Mouse (Mus musculus) neural tube, embryonic 11.5 days (tissue): ENCODE measurements around the gene Ptbp3. TPM values are rescaled to one million over a fixed set of nuclear protein-coding genes. Genes with fewer than 3 reads are reported as not detected.

Experiments
- ATAC-seq: fragments of 200-750 bp; cut with Nextera tagmentation; 2 replicates; pipeline ENCODE4 v1.8.0; 2017; ENCODE audit warnings: moderate number of reproducible peaks, mild to moderate bottlenecking, moderate TSS enrichment, moderate library complexity; ENCODE audit not compliant: insufficient read depth, low FRiP score, low TSS enrichment
- DNase-seq: peaks from one replicate; pipeline ENCODE4 v3.0.0-alpha.2; 2015; ENCODE audit warnings: low spot score
- H3K27ac ChIP-seq: fragments of 300-500 bp; sonication (generic); 2 replicates; pipeline ENCODE4 v1.5.1; 2014; ENCODE audit warnings: low read depth, mild to moderate bottlenecking, low read length
- H3K27me3 ChIP-seq: fragments of 300-500 bp; sonication (generic); 2 replicates; pipeline ENCODE4 v1.6.1; 2014; ENCODE audit warnings: mild to moderate bottlenecking, low read length, mixed read lengths; ENCODE audit not compliant: control insufficient read depth, insufficient read depth
- H3K36me3 ChIP-seq: fragments of 300-500 bp; sonication (generic); 2 replicates; pipeline ENCODE4 v1.6.1; 2014; ENCODE audit warnings: mild to moderate bottlenecking, low read length, moderate library complexity, mixed read lengths; ENCODE audit not compliant: control insufficient read depth, insufficient read depth
- H3K4me1 ChIP-seq: fragments of 300-500 bp; sonication (generic); 2 replicates; pipeline ENCODE4 v1.6.1; 2014; ENCODE audit warnings: low read length, mixed read lengths; ENCODE audit not compliant: control insufficient read depth, insufficient read depth
- H3K4me2 ChIP-seq: fragments of 300-500 bp; sonication (generic); 2 replicates; pipeline ENCODE4 v1.6.1; 2014; ENCODE audit warnings: low read depth, mild to moderate bottlenecking, moderate library complexity
- H3K4me3 ChIP-seq: fragments of 300-500 bp; sonication (generic); 2 replicates; pipeline ENCODE4 v1.5.1; 2014; ENCODE audit warnings: low read depth, low read length
- H3K9ac ChIP-seq: fragments of 300-500 bp; sonication (generic); 2 replicates; pipeline ENCODE4 v1.6.1; 2014; ENCODE audit warnings: mild to moderate bottlenecking, low read length
- H3K9me3 ChIP-seq: fragments of 300-500 bp; sonication (generic); 2 replicates; pipeline ENCODE4 v1.6.1; 2016; ENCODE audit warnings: low read length; ENCODE audit not compliant: control insufficient read depth
- WGBS: fragments of 180-500 bp; shearing (Covaris S2); extraction: QIAGEN DNeasy Blood & Tissue Kit; methylation state at CpG from one replicate; pipeline ENCODE4 v1.1.7; 2014; 5-methylcytosine and 5-hydroxymethylcytosine counted together
- polyA plus RNA-seq: library from polyadenylated mRNA; unstranded; fragments of >200 nt; fragmentation: Nextera tagmentation; extraction: Ambion mirVana; gene quantifications from 2 replicates; pipeline ENCODE4 v1.2.1, GENCODE M21; 2014

Gene Ptbp3
- polyA plus RNA-seq, result 50.2 and 51.5 TPM in 2 replicates

DNA sequence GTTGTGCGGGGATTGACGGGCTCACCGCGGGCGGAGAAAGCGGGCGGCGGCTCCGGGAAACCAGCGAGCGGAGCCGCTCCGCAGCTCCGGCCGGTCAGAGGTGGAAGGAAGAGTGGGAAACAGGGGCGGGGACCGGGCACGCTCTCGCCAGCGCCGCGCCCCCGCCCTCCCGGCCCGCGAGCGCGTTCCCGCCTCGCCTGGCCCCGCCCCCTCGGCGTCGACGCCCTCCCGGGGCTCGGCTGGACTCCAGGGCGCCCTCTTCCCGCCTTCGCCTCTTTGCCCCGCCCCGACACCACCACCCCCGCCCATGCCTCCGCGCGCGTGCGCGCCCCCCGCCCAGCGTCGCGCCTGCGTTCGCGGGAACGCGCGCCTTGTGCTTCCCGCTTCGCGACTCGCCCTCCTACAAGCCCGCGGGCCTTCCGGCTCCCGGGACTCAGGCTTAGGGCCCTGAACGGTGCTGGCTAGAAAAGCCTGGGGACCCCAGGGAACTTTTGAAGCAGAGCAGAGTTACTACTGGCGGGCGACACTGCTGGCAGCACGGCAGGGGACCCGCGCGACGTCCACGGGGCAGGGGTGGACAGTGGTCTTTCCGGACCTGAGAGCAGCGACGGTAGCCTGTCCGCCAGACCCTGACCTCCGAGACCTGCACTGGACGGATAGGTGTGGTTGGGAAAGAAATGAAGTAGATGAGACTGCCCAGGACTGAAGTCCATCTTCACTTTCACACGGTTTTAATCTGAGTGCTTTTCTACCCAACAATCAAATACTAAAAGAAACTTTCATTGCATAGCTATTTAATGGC lies at the start of gene Ptbp3:
Gene Ptbp3, minus strand, starts transcription at position 190 of the 802 bp plus-strand sequence.
- DNase-seq, result peak; percentile 96
- Histone ChIP-seq H3K27ac (peak within 1 kb of the TSS; percentile 86), H3K9ac (peak within 1 kb of the TSS; percentile 85), H3K4me1 (0 out of 2 replicates have a peak, but pooled peaks cover 3% of the 10 kb centered on the region), H3K36me3 (no peaks in the 10 kb centered on the region), H3K4me2 (peak within 1 kb of the TSS; percentile 75), H3K9me3 (no peaks in the 10 kb centered on the region), H3K27me3 (no peaks in the 10 kb centered on the region), H3K4me3 (peak within 1 kb of the TSS; percentile 86)
- peak; percentile 90 for ATAC-seq
- under 1% methylated on average over 60 of the region's 83 CpGs for WGBS

DNA sequence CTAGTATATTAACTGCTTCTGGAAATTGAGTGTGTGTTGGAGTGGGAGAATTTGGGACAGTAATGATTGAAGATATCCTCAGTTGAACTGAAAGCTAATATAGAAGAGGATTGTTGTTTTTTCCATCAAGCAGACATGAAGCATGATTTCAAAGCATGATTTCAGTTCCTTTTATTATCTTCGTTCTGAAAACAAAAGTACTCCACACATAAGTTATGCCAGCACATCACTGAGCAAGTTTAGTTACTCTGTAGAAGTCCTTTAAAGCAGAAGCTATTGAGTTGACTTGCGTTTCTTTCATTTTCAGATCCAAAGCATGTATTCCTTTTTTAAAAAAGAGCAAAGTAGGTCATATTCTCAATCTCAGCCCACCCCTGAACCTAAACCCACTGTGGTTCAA lies 47.4 kb upstream of the Ptbp3 start:
- H3K9ac ChIP-seq, result no peak overlapping the region
- DNase-seq, result no peak
- H3K27me3 ChIP-seq, result no peaks in the 10 kb centered on the region
- no peak overlapping the region for H3K4me3 ChIP-seq
- no peak overlapping the region for H3K27ac ChIP-seq
- no peaks in the 10 kb centered on the region for H3K36me3 ChIP-seq
- WGBS, result 91% methylated on average over 2 of the region's 2 CpGs
- no peak for ATAC-seq
- H3K4me1 ChIP-seq, result no peaks in the 10 kb centered on the region
- H3K9me3 ChIP-seq, result no peaks in the 10 kb centered on the region
- no peak overlapping the region for H3K4me2 ChIP-seq

GRCm38 (mm10) chr4:59594614-59595013 lies 45.5 kb upstream of the Ptbp3 start:
- no peak overlapping the region for H3K4me2 ChIP-seq
- no peak for ATAC-seq
- DNase-seq, result no peak
- H3K4me3 ChIP-seq, result no peak overlapping the region
- no peaks in the 10 kb centered on the region for H3K4me1 ChIP-seq
- WGBS, result 72% methylated on average over 2 of the region's 2 CpGs
- no peak overlapping the region for H3K27ac ChIP-seq
- H3K9ac ChIP-seq, result no peak overlapping the region
- H3K27me3 ChIP-seq, result no peaks in the 10 kb centered on the region
- no peaks in the 10 kb centered on the region for H3K36me3 ChIP-seq
- no peaks in the 10 kb centered on the region for H3K9me3 ChIP-seq

DNA sequence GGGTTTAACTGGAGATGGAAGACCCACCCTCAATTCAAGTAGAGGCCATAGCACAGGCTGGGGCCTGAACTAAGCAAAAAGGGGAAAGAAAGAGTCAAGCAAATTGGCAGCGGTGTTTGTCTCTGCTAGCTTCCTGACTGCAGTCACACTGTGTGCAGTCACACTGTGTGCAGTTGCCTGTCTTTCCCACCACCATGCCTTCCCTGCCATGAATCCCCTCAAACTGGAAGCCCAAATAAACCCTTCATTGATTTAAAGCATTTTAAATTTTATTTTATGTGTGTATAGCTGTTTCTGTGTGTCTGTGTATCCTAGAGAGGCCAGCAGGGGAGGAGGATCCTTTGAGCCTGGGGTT lies 38.7 kb upstream of the Ptbp3 start:
- Histone ChIP-seq H3K9ac (no peak overlapping the region), H3K36me3 (no peaks in the 10 kb centered on the region), H3K27me3 (no peaks in the 10 kb centered on the region), H3K4me1 (no peaks in the 10 kb centered on the region), H3K9me3 (no peaks in the 10 kb centered on the region), H3K4me2 (no peak overlapping the region), H3K27ac (no peak overlapping the region), H3K4me3 (no peak overlapping the region)
- ATAC-seq (no peak), DNase-seq (no peak)
- WGBS, result 88% methylated on average over 1 of the region's 1 CpGs

DNA sequence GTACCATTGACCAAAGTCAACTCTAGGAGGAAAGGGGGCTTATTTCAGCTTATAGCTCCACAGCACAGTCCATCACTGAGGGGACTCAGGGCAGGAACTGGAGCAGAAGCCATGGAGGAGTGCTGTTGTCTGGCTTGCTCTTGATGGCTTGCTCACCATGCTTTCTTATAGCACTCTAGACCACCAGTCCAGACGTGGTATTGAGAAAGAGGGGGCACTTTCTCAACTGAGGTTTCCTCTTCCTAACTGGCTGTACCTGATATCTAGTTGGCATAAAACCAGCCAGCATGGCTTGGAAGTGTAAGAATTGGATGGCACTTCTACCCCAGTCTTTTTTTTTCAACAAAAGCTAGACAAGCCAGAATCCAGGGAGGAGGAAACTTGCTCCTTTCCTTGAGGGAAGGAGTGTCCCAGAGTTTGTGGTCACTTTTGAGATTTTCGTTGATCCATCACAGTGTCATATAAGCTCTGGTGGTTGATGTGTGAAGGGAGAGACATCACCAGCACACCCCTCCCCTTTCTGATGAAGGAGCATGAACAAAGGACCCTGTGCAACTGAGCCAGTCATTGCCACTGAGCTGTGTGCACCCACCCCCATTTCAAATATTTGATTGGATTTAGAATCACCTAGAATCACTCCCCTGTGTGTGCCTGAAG lies 38.2 kb upstream of the Ptbp3 start:
- Histone ChIP-seq H3K27ac (no peak overlapping the region), H3K9me3 (no peaks in the 10 kb centered on the region), H3K36me3 (no peaks in the 10 kb centered on the region), H3K4me2 (no peak overlapping the region), H3K4me3 (no peak overlapping the region), H3K27me3 (no peaks in the 10 kb centered on the region), H3K9ac (no peak overlapping the region), H3K4me1 (no peaks in the 10 kb centered on the region)
- ATAC-seq (no peak), DNase-seq (no peak)
- WGBS, result 78% methylated on average over 2 of the region's 2 CpGs

DNA sequence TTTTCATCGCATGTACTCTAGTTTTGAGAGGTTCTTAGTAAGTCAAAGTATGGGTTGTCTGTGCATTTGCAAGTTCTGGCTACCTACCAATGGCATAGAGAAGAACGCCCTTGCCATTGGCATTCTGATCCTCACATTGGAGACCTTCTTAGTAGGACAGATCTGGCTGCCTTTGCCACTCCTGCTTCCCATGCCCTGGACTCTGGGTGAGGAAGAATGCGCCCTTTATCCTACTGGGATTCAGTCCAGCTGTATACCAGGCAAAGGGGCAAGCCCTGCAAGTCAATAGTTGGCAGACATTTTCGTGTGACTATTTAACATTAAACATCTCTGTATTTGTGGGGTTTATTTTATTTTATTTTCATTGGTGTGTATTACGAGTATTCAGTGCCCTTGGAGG lies 35.9 kb upstream of the Ptbp3 start:
- H3K4me1 ChIP-seq, result peaks cover 3% of the 10 kb centered on the region; the same call in 1 of the 2 replicates
- H3K4me2 ChIP-seq, result no peak overlapping the region
- WGBS, result 88% methylated on average over 5 of the region's 5 CpGs
- H3K27ac ChIP-seq, result no peak overlapping the region
- ATAC-seq, result no peak
- no peaks in the 10 kb centered on the region for H3K27me3 ChIP-seq
- H3K9ac ChIP-seq, result no peak overlapping the region
- no peaks in the 10 kb centered on the region for H3K36me3 ChIP-seq
- no peaks in the 10 kb centered on the region for H3K9me3 ChIP-seq
- DNase-seq, result no peak
- no peak overlapping the region for H3K4me3 ChIP-seq

- peaks cover 4% of the 10 kb centered on the region; the same call in 1 of the 2 replicates for H3K4me1 ChIP-seq
- no peaks in the 10 kb centered on the region for H3K9me3 ChIP-seq
- H3K27me3 ChIP-seq, result no peaks in the 10 kb centered on the region
- DNase-seq (no peak), ATAC-seq (no peak)
- H3K4me2 ChIP-seq, result peak overlapping the region; percentile 55
- WGBS, result 32% methylated on average over 6 of the region's 6 CpGs
- H3K4me3 ChIP-seq, result peak overlapping the region; percentile 70
- no peak overlapping the region; the same call in 1 of the 2 replicates for H3K9ac ChIP-seq
- no peaks in the 10 kb centered on the region for H3K36me3 ChIP-seq
- H3K27ac ChIP-seq, result no peak overlapping the region
These were observed 33.0 kb upstream of the Ptbp3 start for GRCm38 (mm10) chr4:59582186-59582585.

- ATAC-seq, result peak; percentile 95
- no peaks in the 10 kb centered on the region for H3K36me3 ChIP-seq
- H3K9me3 ChIP-seq, result no peaks in the 10 kb centered on the region
- peak within 1 kb of the TSS; percentile 70 for H3K4me3 ChIP-seq
- H3K4me2 ChIP-seq, result peak within 1 kb of the TSS; percentile 55
- DNase-seq, result peak; percentile 99
- under 1% methylated on average over 60 of the region's 61 CpGs for WGBS
- H3K4me1 ChIP-seq, result peaks cover 4% of the 10 kb centered on the region; the same call in 1 of the 2 replicates
- H3K9ac ChIP-seq, result peak within 1 kb of the TSS; percentile 62
- no peaks in the 10 kb centered on the region for H3K27me3 ChIP-seq
- H3K27ac ChIP-seq, result peak within 1 kb of the TSS; percentile 50
These were observed 32.4 kb upstream of the Ptbp3 start, which contains the start of gene Hsdl2 for GRCm38 (mm10) chr4:59581314-59582185. Hsdl2 (plus strand) TSS chr4:59581563.
